Mouse (Mus musculus) liver, embryonic 15.5 days (tissue): Measurements from ENCODE around the gene Sbf2. TPM values are rescaled to one million over a fixed set of nuclear protein-coding genes. Genes with fewer than 3 reads are reported as not detected.

Experiments used
- ATAC-seq: fragments of 200-750 bp; cut with Nextera tagmentation; 2 replicates; pipeline ENCODE4 v1.8.0; 2017; ENCODE audit warnings: moderate number of reproducible peaks, mild to moderate bottlenecking, moderate library complexity; ENCODE audit not compliant: insufficient read depth
- H3K27ac ChIP-seq: fragments of 300-500 bp; sonication (generic); replicated peaks from 2 replicates; pipeline ENCODE4 v1.5.1; 2015; ENCODE audit warnings: mild to moderate bottlenecking, inconsistent platforms
- H3K27me3 ChIP-seq: fragments of 300-500 bp; sonication (generic); 2 replicates; pipeline ENCODE4 v1.6.1; 2015; ENCODE audit warnings: mild to moderate bottlenecking, inconsistent platforms
- H3K36me3 ChIP-seq: fragments of 300-500 bp; sonication (generic); replicated peaks from 2 replicates; pipeline ENCODE4 v1.6.1; 2015; ENCODE audit warnings: moderate library complexity, mild to moderate bottlenecking, inconsistent platforms
- H3K4me1 ChIP-seq: fragments of 300-500 bp; sonication (generic); replicated peaks from 2 replicates; pipeline ENCODE4 v1.6.1; 2015; ENCODE audit warnings: inconsistent platforms
- H3K4me2 ChIP-seq: fragments of 300-500 bp; sonication (generic); 2 replicates; pipeline ENCODE4 v1.6.1; 2015; ENCODE audit warnings: moderate library complexity, mild to moderate bottlenecking, inconsistent platforms
- H3K4me3 ChIP-seq: fragments of 300-500 bp; sonication (generic); replicated peaks from 2 replicates; pipeline ENCODE4 v1.5.1; 2015; ENCODE audit warnings: mild to moderate bottlenecking, inconsistent platforms
- H3K9ac ChIP-seq: fragments of 300-500 bp; sonication (generic); 2 replicates; pipeline ENCODE4 v1.6.1; 2015; ENCODE audit warnings: moderate library complexity, mild to moderate bottlenecking, inconsistent platforms
- H3K9me3 ChIP-seq: fragments of 300-500 bp; sonication (generic); replicated peaks from 2 replicates; pipeline ENCODE4 v1.6.1; 2016; ENCODE audit warnings: inconsistent platforms
- WGBS: fragments of 180-500 bp; shearing (Covaris S2); methylation state at CpG from one replicate; pipeline ENCODE4 v1.1.7; 2015; ENCODE audit warnings: mixed read lengths; ENCODE audit not compliant: insufficient replicate concordance; 5-methylcytosine and 5-hydroxymethylcytosine counted together
- polyA plus RNA-seq: library from polyadenylated mRNA; unstranded; fragments of >200 nt; fragmentation: Nextera tagmentation; extraction: Ambion mirVana; gene quantifications from 2 replicates; pipeline ENCODE4 v1.2.1, GENCODE M21; 2015

The Sbf2 gene
- polyA plus RNA-seq, 1 experiment from 2014 or later = 5.3 TPM

- no peak overlapping the region; the same call in 1 of the 2 replicates for H3K9ac ChIP-seq
- peaks cover 90% of the 10 kb centered on the region for H3K27me3 ChIP-seq
Observed at GRCm38 (mm10) chr7:110628611-110629354, 14.1 kb upstream of the Sbf2 start.

DNA sequence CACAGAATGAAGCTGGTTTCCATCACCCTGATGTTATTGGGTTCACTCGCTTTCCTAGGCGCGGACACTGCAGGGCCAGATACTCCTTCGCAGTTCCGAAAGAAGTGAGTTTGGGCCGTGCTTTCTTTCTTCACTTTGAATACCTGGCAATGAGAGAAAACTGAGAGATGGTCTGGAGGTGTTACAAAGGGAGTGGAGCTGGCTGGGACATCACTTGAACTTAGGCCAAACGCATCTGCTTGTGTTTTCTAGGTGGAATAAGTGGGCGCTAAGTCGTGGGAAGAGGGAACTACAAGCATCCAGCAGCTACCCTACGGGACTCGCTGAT lies 13.5 kb upstream of the Sbf2 start:
- H3K4me3 ChIP-seq = peak overlapping the region; percentile 43
- H3K4me2 ChIP-seq = peak overlapping the region; percentile 64
- no peak overlapping the region for H3K27ac ChIP-seq
- ATAC-seq = no peak
- H3K4me1 ChIP-seq = peaks cover 16% of the 10 kb centered on the region
- peaks cover 93% of the 10 kb centered on the region for H3K27me3 ChIP-seq
- WGBS = 2% methylated on average over 11 of the region's 11 CpGs
- no peaks in the 10 kb centered on the region for H3K36me3 ChIP-seq
- H3K9ac ChIP-seq = no peak overlapping the region; the same call in 1 of the 2 replicates
- H3K9me3 ChIP-seq = no peaks in the 10 kb centered on the region

More at GRCm38 (mm10) chr7:110628611-110629354, 14.1 kb upstream of the Sbf2 start:
- Histone ChIP-seq H3K36me3 (no peaks in the 10 kb centered on the region), H3K4me1 (peaks cover 16% of the 10 kb centered on the region), H3K4me2 (peak overlapping the region; percentile 64), H3K27ac (no peak overlapping the region), H3K9me3 (no peaks in the 10 kb centered on the region), H3K4me3 (peak overlapping the region; percentile 43)
- ATAC-seq = no peak
- under 1% methylated on average over 33 of the region's 33 CpGs for WGBS

- Histone ChIP-seq H3K27me3 (peaks cover 95% of the 10 kb centered on the region), H3K9me3 (no peaks in the 10 kb centered on the region), H3K36me3 (no peaks in the 10 kb centered on the region), H3K4me3 (peak within 1 kb of the TSS; percentile 43), H3K4me2 (peak within 1 kb of the TSS; percentile 64), H3K9ac (no peak within 1 kb of the TSS; the same call in 1 of the 2 replicates), H3K27ac (no peak within 1 kb of the TSS), H3K4me1 (peaks cover 16% of the 10 kb centered on the region)
- ATAC-seq = no peak
- 1% methylated on average over 30 of the region's 30 CpGs for WGBS
Observed at GRCm38 (mm10) chr7:110627486-110628272, 13.0 kb upstream of the Sbf2 start, which contains the start of gene Adm. Adm (plus strand) TSS chr7:110627661.

DNA sequence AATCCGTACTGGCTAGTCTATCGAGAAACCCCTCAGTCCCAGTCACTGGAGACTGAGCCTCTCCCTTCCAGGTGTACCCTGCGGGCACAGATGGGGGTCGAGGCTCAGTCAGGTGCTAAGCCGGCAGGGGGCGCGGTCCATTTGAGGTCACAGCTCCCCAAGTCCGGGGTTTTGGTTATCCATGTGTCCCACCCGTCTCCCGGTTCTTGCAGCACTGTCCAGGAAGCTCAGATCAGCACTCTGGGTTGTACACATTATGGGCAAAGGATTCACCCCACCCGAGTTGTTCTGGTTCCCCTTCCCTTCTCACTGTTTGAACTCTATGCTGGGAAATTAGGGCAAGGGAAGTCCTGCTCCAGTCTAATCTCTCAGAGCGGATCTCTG lies 12.4 kb upstream of the Sbf2 start:
- no peak overlapping the region for H3K9ac ChIP-seq
- peaks cover 16% of the 10 kb centered on the region for H3K4me1 ChIP-seq
- H3K4me3 ChIP-seq = peak overlapping the region; percentile 43
- 1% methylated on average over 12 of the region's 12 CpGs for WGBS
- peaks cover 95% of the 10 kb centered on the region for H3K27me3 ChIP-seq
- H3K36me3 ChIP-seq = no peaks in the 10 kb centered on the region
- no peaks in the 10 kb centered on the region for H3K9me3 ChIP-seq
- peak overlapping the region; percentile 64 for H3K4me2 ChIP-seq
- ATAC-seq = no peak
- no peak overlapping the region for H3K27ac ChIP-seq

DNA sequence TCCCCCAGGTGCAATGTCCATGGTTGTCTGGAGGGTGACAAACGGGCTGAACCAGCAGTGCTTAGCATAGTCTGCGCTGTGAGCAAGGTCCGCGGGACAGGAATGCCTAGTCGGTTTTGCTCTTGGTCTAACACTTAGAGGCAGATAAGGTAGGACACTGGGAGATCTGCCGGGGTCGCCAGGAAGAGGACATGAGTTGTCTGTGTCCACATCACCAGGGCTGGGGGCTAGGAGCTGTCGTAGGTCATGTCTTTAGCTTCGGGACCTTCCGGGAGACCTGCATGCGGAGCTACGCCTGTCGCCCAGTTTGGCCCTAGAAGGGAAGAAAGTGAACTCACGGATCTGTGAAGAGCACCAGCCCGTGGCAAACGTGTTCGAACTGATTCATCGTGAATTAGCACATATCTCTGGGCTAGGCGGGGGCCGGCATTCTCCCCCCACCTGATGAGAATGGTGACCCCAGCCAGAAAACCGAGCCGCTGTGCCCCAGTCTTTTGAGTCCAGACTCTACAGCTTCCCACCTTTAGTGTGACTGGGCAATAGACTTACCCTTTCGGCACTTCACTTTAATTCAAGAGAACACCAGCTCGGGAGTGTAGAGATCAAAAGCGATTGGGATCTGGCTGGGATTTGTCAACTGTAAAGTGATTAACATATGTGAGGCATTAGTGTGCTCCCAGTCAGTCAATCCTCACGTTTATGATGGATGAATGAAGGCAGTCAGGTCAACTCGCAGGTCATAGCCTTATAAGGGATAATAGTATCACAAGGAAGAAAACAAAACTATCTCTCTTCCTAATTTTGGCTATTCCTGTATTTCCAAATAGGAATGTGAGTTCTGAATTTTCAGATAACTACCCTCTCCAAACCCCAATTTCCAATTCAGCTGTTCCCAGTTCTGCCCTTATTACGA lies 11.7 kb upstream of the Sbf2 start:
- H3K9me3 ChIP-seq = no peaks in the 10 kb centered on the region
- H3K36me3 ChIP-seq = no peaks in the 10 kb centered on the region
- peak overlapping the region; percentile 64 for H3K4me2 ChIP-seq
- no peak for ATAC-seq
- no peak overlapping the region for H3K27ac ChIP-seq
- peak overlapping the region; percentile 16 for H3K4me3 ChIP-seq
- no peak overlapping the region for H3K9ac ChIP-seq
- peaks cover 90% of the 10 kb centered on the region for H3K27me3 ChIP-seq
- 3% methylated on average over 28 of the region's 28 CpGs for WGBS
- peaks cover 16% of the 10 kb centered on the region for H3K4me1 ChIP-seq

DNA sequence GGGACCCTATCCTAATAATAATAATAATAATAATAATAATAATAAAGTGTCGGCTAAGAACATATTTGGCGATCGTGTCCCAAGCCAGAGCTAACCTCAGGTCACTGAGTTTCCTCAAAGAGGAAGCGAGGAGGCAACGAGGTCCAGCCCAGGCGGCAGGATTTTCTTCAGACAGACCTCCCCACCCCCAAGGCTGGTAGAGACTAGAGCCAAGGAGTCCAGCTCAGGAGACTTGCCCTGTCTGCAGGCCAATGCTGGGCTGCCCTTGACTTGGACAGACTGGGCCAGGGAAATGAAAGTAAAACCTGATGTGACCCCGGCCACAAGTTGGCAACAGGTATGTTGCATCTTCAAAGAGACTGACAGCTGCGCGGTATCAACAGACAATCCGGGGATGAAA lies 10.8 kb upstream of the Sbf2 start:
- Histone ChIP-seq H3K27me3 (peaks cover 86% of the 10 kb centered on the region), H3K4me1 (peaks cover 16% of the 10 kb centered on the region), H3K9ac (no peak overlapping the region), H3K9me3 (no peaks in the 10 kb centered on the region), H3K4me3 (0 out of 2 replicates have a peak overlapping the region, but pooled peaks have one; percentile 16), H3K27ac (no peak overlapping the region), H3K36me3 (no peaks in the 10 kb centered on the region), H3K4me2 (peak overlapping the region; percentile 64)
- 0 out of 2 replicates have a peak, but pooled peaks have one; percentile 14 for ATAC-seq
- 40% methylated on average over 10 of the region's 10 CpGs for WGBS

DNA sequence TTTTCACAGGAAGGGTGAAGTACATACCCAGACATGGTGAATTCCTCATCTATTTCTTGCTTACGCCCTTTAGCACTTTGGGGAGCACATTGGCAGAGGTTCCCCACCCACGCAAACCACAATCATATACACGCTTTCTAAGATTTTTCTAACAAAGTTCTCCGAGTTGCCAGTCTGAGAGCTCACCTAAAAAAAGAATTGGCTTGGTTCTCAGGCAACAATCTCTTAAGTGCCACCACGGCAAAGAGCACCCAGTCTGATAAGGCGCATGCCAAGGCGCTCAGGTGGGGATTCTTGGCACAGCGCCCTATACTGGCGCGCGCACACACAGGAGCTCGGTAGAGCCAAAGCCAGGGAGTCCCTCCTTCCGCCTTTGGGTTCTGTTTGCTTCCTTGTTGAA lies 10.2 kb upstream of the Sbf2 start:
- Histone ChIP-seq H3K36me3 (no peaks in the 10 kb centered on the region), H3K27me3 (peaks cover 86% of the 10 kb centered on the region), H3K4me2 (no peak overlapping the region), H3K9me3 (no peaks in the 10 kb centered on the region), H3K9ac (no peak overlapping the region), H3K27ac (no peak overlapping the region), H3K4me1 (peaks cover 16% of the 10 kb centered on the region), H3K4me3 (no peak overlapping the region)
- 67% methylated on average over 13 of the region's 13 CpGs for WGBS
- no peak for ATAC-seq

- H3K9me3 ChIP-seq = no peaks in the 10 kb centered on the region
- H3K36me3 ChIP-seq = no peaks in the 10 kb centered on the region
- no peak overlapping the region for H3K9ac ChIP-seq
- WGBS = 19% methylated on average over 2 of the region's 2 CpGs
- H3K27ac ChIP-seq = no peak overlapping the region
- H3K27me3 ChIP-seq = peaks cover 86% of the 10 kb centered on the region
- H3K4me1 ChIP-seq = peaks cover 22% of the 10 kb centered on the region
- ATAC-seq = no peak
- H3K4me2 ChIP-seq = no peak overlapping the region
- H3K4me3 ChIP-seq = no peak overlapping the region
Observed at GRCm38 (mm10) chr7:110624067-110624466, 9.3 kb upstream of the Sbf2 start.

GRCm38 (mm10) chr7:110619086-110619611 lies 4.4 kb upstream of the Sbf2 start:
- ATAC-seq = no peak
- no peak overlapping the region for H3K9ac ChIP-seq
- H3K4me3 ChIP-seq = no peak overlapping the region
- 4% methylated on average over 9 of the region's 9 CpGs for whole genome bisulfite sequencing
- peaks cover 84% of the 10 kb centered on the region for H3K27me3 ChIP-seq
- H3K4me1 ChIP-seq = peaks cover 19% of the 10 kb centered on the region; the same call in 1 of the 2 replicates
- no peaks in the 10 kb centered on the region for H3K36me3 ChIP-seq
- no peak overlapping the region for H3K27ac ChIP-seq
- H3K4me2 ChIP-seq = no peak overlapping the region
- no peaks in the 10 kb centered on the region for H3K9me3 ChIP-seq

GRCm38 (mm10) chr7:110615792-110616191 lies 1.1 kb upstream of the Sbf2 start:
- peak overlapping the region; percentile 71; the same call in 1 of the 2 replicates for H3K4me2 ChIP-seq
- ATAC-seq = peak; percentile 43
- no peaks in the 10 kb centered on the region for H3K36me3 ChIP-seq
- no peak overlapping the region for H3K9ac ChIP-seq
- WGBS = 4% methylated on average over 11 of the region's 11 CpGs
- peak overlapping the region; percentile 63; the same call in 1 of the 2 replicates for H3K4me3 ChIP-seq
- no peaks in the 10 kb centered on the region for H3K9me3 ChIP-seq
- peaks cover 92% of the 10 kb centered on the region for H3K27me3 ChIP-seq
- H3K27ac ChIP-seq = peak overlapping the region; percentile 89
- peaks cover 19% of the 10 kb centered on the region for H3K4me1 ChIP-seq
